Comparison of ENCODE assay signal across 10 mouse cellular contexts in genomic region chr7:101385331-101385733, GRCm38 (mm10). TPM values are rescaled to one million over a fixed set of nuclear protein-coding genes. Genes with fewer than 3 reads are reported as not detected.
DNase-seq lines count a peak whose midpoint lies in the region; ATAC-seq and TF ChIP-seq lines count a peak whose summit lies in the region.
"Had no signal": no experiment of that assay in that cellular context is flagged by ENCODE, and none has a peak within 500 bp of the region (broad histone marks: within the 10 kb centered on the region; RNA-seq: fewer than 3 reads in every experiment).

No protein-coding gene starts in this region.

- H3K4me1 ChIP-seq in kidney, adult 2 months (ENCODE audit: control insufficient read depth, insufficient read depth, low read length): no peaks in the 10 kb centered on the region
- H3K4me1 ChIP-seq in embryonic facial prominence, embryonic 10.5 days: peaks cover 29% of the 10 kb centered on the region
- no peaks in the 10 kb centered on the region for H3K4me1 ChIP-seq in hindbrain, postnatal 0 days (ENCODE audit: insufficient read depth, low read length)

- H3K9me3 ChIP-seq in embryonic facial prominence, embryonic 10.5 days: no peaks in the 10 kb centered on the region
- no peaks in the 10 kb centered on the region for H3K9me3 ChIP-seq in hindbrain, postnatal 0 days (ENCODE audit: low read length)

- TF ChIP-seq POLR2A in kidney, adult 2 months (IDR thresholded peaks at IDR 0.05; ENCODE audit: low read depth, low read length): no peak

- ATAC-seq in hindbrain, postnatal 0 days: no peak

- H3K4me2 ChIP-seq in hindbrain, postnatal 0 days (ENCODE audit: low read depth, low read length): no peak overlapping the region

- no peaks in the 10 kb centered on the region for H3K36me3 ChIP-seq in kidney, adult 2 months (ENCODE audit: control insufficient read depth, insufficient read depth, low read length)
- peaks cover 6% of the 10 kb centered on the region for H3K36me3 ChIP-seq in embryonic facial prominence, embryonic 10.5 days (replicated peaks)
- H3K36me3 ChIP-seq in macrophage (ENCODE audit: inconsistent target): peaks cover 37% of the 10 kb centered on the region
- H3K36me3 ChIP-seq in hindbrain, postnatal 0 days (ENCODE audit: insufficient read depth, low read length): 0 out of 2 replicates have a peak, but pooled peaks cover 4% of the 10 kb centered on the region

- no peak overlapping the region for H3K4me3 ChIP-seq in kidney, adult 2 months (ENCODE audit: insufficient read depth, low read depth, low read length)
- H3K4me3 ChIP-seq in embryonic facial prominence, embryonic 10.5 days: no peak overlapping the region
- peak overlapping the region; percentile 40; the same call in 1 of the 2 replicates for H3K4me3 ChIP-seq in macrophage (ENCODE audit: inconsistent target)
- H3K4me3 ChIP-seq in hindbrain, postnatal 0 days (ENCODE audit: low read length): no peak overlapping the region

- no peaks in the 10 kb centered on the region for H3K27me3 ChIP-seq in kidney, adult 2 months (replicated peaks; ENCODE audit: control insufficient read depth, insufficient read depth, low read length)
- H3K27me3 ChIP-seq in embryonic facial prominence, embryonic 10.5 days (replicated peaks; ENCODE audit: low read depth, poor library complexity, severe bottlenecking): no peaks in the 10 kb centered on the region
- no peaks in the 10 kb centered on the region for H3K27me3 ChIP-seq in hindbrain, postnatal 0 days (ENCODE audit: insufficient read depth, low read length)

- H3K9ac ChIP-seq in hindbrain, postnatal 0 days (replicated peaks; ENCODE audit: low read length): no peak overlapping the region

- no peak for TF ChIP-seq CTCF in kidney, adult 2 months (conservative IDR thresholded peaks at IDR 0.05; ENCODE audit: insufficient read depth, insufficient read length, low read depth, low read length)
- no peak for TF ChIP-seq CTCF in hindbrain, postnatal 0 days (IDR thresholded peaks at IDR 0.05; ENCODE audit: low read depth)

- peaks cover 87% of the 10 kb centered on the region for H3K79me2 ChIP-seq in macrophage (ENCODE audit: inconsistent target)

- peak; percentile 41 for DNase-seq in kidney, adult 2 months
- DNase-seq in kidney, adult 18-20 months: no peak
- DNase-seq in embryonic facial prominence, embryonic 10.5 days (ENCODE audit: low spot score): peak; percentile 42
- peak; percentile 43 for DNase-seq in liver
- no peak for DNase-seq in right cerebral cortex, adult 2 months (ENCODE audit: low spot score in 2 of 2)
- DNase-seq in right cerebral cortex, postnatal 14 days: no peak
- no peak for DNase-seq in hindbrain, postnatal 0 days (ENCODE audit: low spot score)

- H3K27ac ChIP-seq in kidney, adult 2 months (ENCODE audit: insufficient read depth, low read depth, low read length): no peak overlapping the region
- peak overlapping the region; percentile 60 for H3K27ac ChIP-seq in embryonic facial prominence, embryonic 10.5 days (replicated peaks)
- peak overlapping the region; percentile 97 for H3K27ac ChIP-seq in macrophage
- no peak overlapping the region for H3K27ac ChIP-seq in hindbrain, postnatal 0 days

- 57% methylated on average over 6 of the region's 6 CpGs for WGBS in kidney, adult 2 months
- 39% methylated on average over 6 of the region's 6 CpGs for WGBS in embryonic facial prominence, embryonic 10.5 days
- 77% methylated on average over 6 of the region's 6 CpGs for WGBS in macrophage (ENCODE audit: missing documents)
- 56% methylated on average over 6 of the region's 6 CpGs for WGBS in hindbrain, postnatal 0 days

RNA-seq across cellular contexts. Expression of gene Gm45837, which starts 25.4 kb away (rescaled TPM):
- polyA plus RNA-seq in kidney, adult 2 months (2012; rRNA removed): not detected in 2 replicates
- not detected in 2 replicates for polyA plus RNA-seq in embryonic facial prominence, embryonic 10.5 days (2016; fragmentation: Nextera tagmentation; extraction: Ambion mirVana)
- total RNA-seq in macrophage (2018; cell fraction: chromatin; rRNA removed): 10 to 100 TPM in 8 of 26 experiments, 1 to 10 TPM in 17, not detected in 1; 1.9 to 22.7 (median 5.4) TPM
- total RNA-seq in macrophage (2018; cell fraction: cytosol; rRNA removed): 1 to 10 TPM in 18 of 26 experiments, under 1 TPM in 2, not detected in 6; 0.83 to 4.0 (median 2.2) TPM
- total RNA-seq in macrophage (2018; cell fraction: nucleus; rRNA removed): 1 to 10 TPM in 22 of 26 experiments, under 1 TPM in 2, not detected in 2; 0.34 to 9.1 (median 3.7) TPM
- polyA plus RNA-seq in macrophage (2018): 2.8 TPM in 1 of 3 replicates, not detected in the others
- total RNA-seq in hindbrain, postnatal 0 days (2014; rRNA removed): not detected in 2 replicates
- polyA plus RNA-seq in hindbrain, postnatal 0 days (2015; fragmentation: Nextera tagmentation; extraction: Ambion mirVana): not detected in 2 replicates
- total RNA-seq: midbrain, postnatal 0 days had no signal
- polyA plus RNA-seq: large intestine, adult 2 months; midbrain, postnatal 0 days had no signal

RNA-seq across cellular contexts. Expression of gene Pde2a, which starts 36.2 kb away (rescaled TPM):
- 26.9 and 28.6 TPM in 2 replicates for polyA plus RNA-seq in kidney, adult 2 months (2012; rRNA removed)
- 21.7 and 22.5 TPM in 2 replicates for polyA plus RNA-seq in embryonic facial prominence, embryonic 10.5 days (2016; fragmentation: Nextera tagmentation; extraction: Ambion mirVana)
- 10 to 100 TPM in 11 of 26 experiments, 1 to 10 TPM in 15; 1.3 to 24.2 (median 8.1) TPM for total RNA-seq in macrophage (2018; cell fraction: chromatin; rRNA removed)
- total RNA-seq in macrophage (2018; cell fraction: cytosol; rRNA removed): 1 to 10 TPM in 13 of 26 experiments, under 1 TPM in 12, not detected in 1; 0.11 to 5.7 (median 1.0) TPM
- 1 to 10 TPM in 22 of 26 experiments, under 1 TPM in 2, not detected in 2; 0.56 to 8.7 (median 3.0) TPM for total RNA-seq in macrophage (2018; cell fraction: nucleus; rRNA removed)
- polyA plus RNA-seq in macrophage (2018): 2.0 to 6.1 TPM (median 3.1 TPM) in 3 replicates
- 54.4 and 55.8 TPM in 2 replicates for total RNA-seq in hindbrain, postnatal 0 days (2014; rRNA removed)
- 26.7 and 27.1 TPM in 2 replicates for polyA plus RNA-seq in hindbrain, postnatal 0 days (2015; fragmentation: Nextera tagmentation; extraction: Ambion mirVana)

RNA-seq across cellular contexts. Expression of gene Arap1, which starts 37.5 kb away (rescaled TPM):
- polyA plus RNA-seq in kidney, adult 2 months (2012; rRNA removed): 68.7 and 69.7 TPM in 2 replicates
- 15.4 and 17.4 TPM in 2 replicates for polyA plus RNA-seq in embryonic facial prominence, embryonic 10.5 days (2016; fragmentation: Nextera tagmentation; extraction: Ambion mirVana)
- 1,000 to 10,000 TPM; 1,474 to 3,673 (median 2,470) TPM for total RNA-seq in macrophage (2018; cell fraction: chromatin; rRNA removed)
- 100 to 1,000 TPM; 324 to 594 (median 401) TPM for total RNA-seq in macrophage (2018; cell fraction: cytosol; rRNA removed)
- total RNA-seq in macrophage (2018; cell fraction: nucleus; rRNA removed): 1,000 to 10,000 TPM in 21 of 26 experiments, 100 to 1,000 TPM in 5; 671 to 1,624 (median 1,183) TPM
- 195 to 293 TPM (median 225 TPM) in 3 replicates for polyA plus RNA-seq in macrophage (2018)
- total RNA-seq in hindbrain, postnatal 0 days (2014; rRNA removed): 19.2 and 44.0 TPM in 2 replicates
- polyA plus RNA-seq in hindbrain, postnatal 0 days (2015; fragmentation: Nextera tagmentation; extraction: Ambion mirVana): 9.2 and 10.5 TPM in 2 replicates

Comparison
In these comparisons a context has a peak if more than half of its experiments do, and no peak if none do; other contexts are left out.
1. DNase-seq: peak in kidney, adult 2 months (single experiment), embryonic facial prominence, embryonic 10.5 days (single experiment) and liver (single experiment); none in kidney, adult 18-20 months (single experiment), right cerebral cortex, adult 2 months (0 of 2), right cerebral cortex, postnatal 14 days (single experiment) and hindbrain, postnatal 0 days (single experiment).
2. H3K27ac ChIP-seq: peak in embryonic facial prominence, embryonic 10.5 days (single experiment) and macrophage (single experiment); none in kidney, adult 2 months (single experiment) and hindbrain, postnatal 0 days (single experiment).